Mouse (Mus musculus): ENCODE measurements around the gene Kif2c. TPM values are rescaled to one million over a fixed set of nuclear protein-coding genes. Genes with fewer than 3 reads are reported as not detected.
A peak's percentile ranks its signal among the peaks of the same experiment; 100 is the strongest.

The Kif2c gene
- 42.9 and 50.7 TPM in 2 replicates for polyA plus RNA-seq (2014; fragmentation: Nextera tagmentation; extraction: Ambion mirVana)

- Histone ChIP-seq H3K4me3 (ENCODE audit: low read depth, low read length) (peak within 1 kb of the TSS; percentile 66), H3K9ac (ENCODE audit: low read depth, low read length) (peak within 1 kb of the TSS; percentile 65), H3K4me1 (ENCODE audit: control insufficient read depth, insufficient read depth, low read length) (peaks cover 9% of the 10 kb centered on the region), H3K27me3 (replicated peaks; ENCODE audit: control insufficient read depth, insufficient read depth, low read length) (no peaks in the 10 kb centered on the region), H3K36me3 (ENCODE audit: control insufficient read depth, insufficient read depth, low read length) (peaks cover 17% of the 10 kb centered on the region), H3K4me2 (ENCODE audit: low read depth, low read length) (peak within 1 kb of the TSS; percentile 89), H3K27ac (replicated peaks; ENCODE audit: low read depth, low read length) (peak within 1 kb of the TSS; percentile 65), H3K9me3 (ENCODE audit: control insufficient read depth, low read length) (no peaks in the 10 kb centered on the region)
- peak; percentile 99 for ATAC-seq (ENCODE audit: low read depth)
- DNase-seq (ENCODE audit: low spot score) = peak; percentile 96
- WGBS = 1% methylated on average over 42 of the region's 42 CpGs
Observed at GRCm38 (mm10) chr4:117181863-117182758, at the start of gene Kif2c. Gene Kif2c (minus strand): TSS chr4:117182639.

GRCm38 (mm10) chr4:117231208-117231607 is 48.8 kb upstream of the Kif2c start:
- no peak for DNase-seq (ENCODE audit: low spot score)
- Histone ChIP-seq H3K27me3 (replicated peaks; ENCODE audit: control insufficient read depth, insufficient read depth, low read length) (no peaks in the 10 kb centered on the region), H3K9me3 (ENCODE audit: control insufficient read depth, low read length) (no peaks in the 10 kb centered on the region), H3K9ac (ENCODE audit: low read depth, low read length) (no peak overlapping the region), H3K4me1 (ENCODE audit: control insufficient read depth, insufficient read depth, low read length) (peaks cover 8% of the 10 kb centered on the region), H3K4me2 (ENCODE audit: low read depth, low read length) (no peak overlapping the region), H3K36me3 (ENCODE audit: control insufficient read depth, insufficient read depth, low read length) (no peaks in the 10 kb centered on the region), H3K4me3 (ENCODE audit: low read depth, low read length) (no peak overlapping the region), H3K27ac (replicated peaks; ENCODE audit: low read depth, low read length) (no peak overlapping the region)
- ATAC-seq (ENCODE audit: low read depth) = no peak
- 89% methylated on average over 2 of the region's 2 CpGs for WGBS

GRCm38 (mm10) chr4:117230331-117230730 is 47.9 kb upstream of the Kif2c start:
- Histone ChIP-seq H3K9me3 (ENCODE audit: control insufficient read depth, low read length) (no peaks in the 10 kb centered on the region), H3K27ac (replicated peaks; ENCODE audit: low read depth, low read length) (no peak overlapping the region), H3K4me3 (ENCODE audit: low read depth, low read length) (no peak overlapping the region), H3K4me2 (ENCODE audit: low read depth, low read length) (no peak overlapping the region), H3K4me1 (ENCODE audit: control insufficient read depth, insufficient read depth, low read length) (no peaks in the 10 kb centered on the region), H3K9ac (ENCODE audit: low read depth, low read length) (no peak overlapping the region), H3K27me3 (replicated peaks; ENCODE audit: control insufficient read depth, insufficient read depth, low read length) (no peaks in the 10 kb centered on the region), H3K36me3 (ENCODE audit: control insufficient read depth, insufficient read depth, low read length) (no peaks in the 10 kb centered on the region)
- WGBS = 50% methylated on average over 10 of the region's 10 CpGs
- DNase-seq (ENCODE audit: low spot score) = no peak
- ATAC-seq (ENCODE audit: low read depth) = no peak

- no peak overlapping the region for H3K9ac ChIP-seq (ENCODE audit: low read depth, low read length)
- H3K27ac ChIP-seq (replicated peaks; ENCODE audit: low read depth, low read length) = no peak overlapping the region
- no peak overlapping the region for H3K4me3 ChIP-seq (ENCODE audit: low read depth, low read length)
- DNase-seq (ENCODE audit: low spot score) = no peak
- 68% methylated on average over 15 of the region's 15 CpGs for WGBS
- H3K4me1 ChIP-seq (ENCODE audit: control insufficient read depth, insufficient read depth, low read length) = no peaks in the 10 kb centered on the region
- no peak overlapping the region for H3K4me2 ChIP-seq (ENCODE audit: low read depth, low read length)
- H3K27me3 ChIP-seq (replicated peaks; ENCODE audit: control insufficient read depth, insufficient read depth, low read length) = no peaks in the 10 kb centered on the region
- H3K36me3 ChIP-seq (ENCODE audit: control insufficient read depth, insufficient read depth, low read length) = no peaks in the 10 kb centered on the region
- ATAC-seq (ENCODE audit: low read depth) = no peak
- no peaks in the 10 kb centered on the region for H3K9me3 ChIP-seq (ENCODE audit: control insufficient read depth, low read length)
Observed at GRCm38 (mm10) chr4:117229590-117229989, 47.2 kb upstream of the Kif2c start.

- Histone ChIP-seq H3K9ac (ENCODE audit: low read depth, low read length) (no peak overlapping the region), H3K27ac (replicated peaks; ENCODE audit: low read depth, low read length) (no peak overlapping the region), H3K9me3 (ENCODE audit: control insufficient read depth, low read length) (no peaks in the 10 kb centered on the region), H3K4me2 (ENCODE audit: low read depth, low read length) (no peak overlapping the region), H3K4me3 (ENCODE audit: low read depth, low read length) (no peak overlapping the region), H3K4me1 (ENCODE audit: control insufficient read depth, insufficient read depth, low read length) (no peaks in the 10 kb centered on the region), H3K36me3 (ENCODE audit: control insufficient read depth, insufficient read depth, low read length) (no peaks in the 10 kb centered on the region), H3K27me3 (replicated peaks; ENCODE audit: control insufficient read depth, insufficient read depth, low read length) (no peaks in the 10 kb centered on the region)
- DNase-seq (ENCODE audit: low spot score) (no peak), ATAC-seq (ENCODE audit: low read depth) (no peak)
Observed at GRCm38 (mm10) chr4:117225250-117225649, 42.8 kb upstream of the Kif2c start.

GRCm38 (mm10) chr4:117224122-117224521 is 41.7 kb upstream of the Kif2c start:
- ATAC-seq (ENCODE audit: low read depth) (no peak), DNase-seq (ENCODE audit: low spot score) (no peak)
- no peaks in the 10 kb centered on the region for H3K9me3 ChIP-seq (ENCODE audit: control insufficient read depth, low read length)
- no peak overlapping the region for H3K4me2 ChIP-seq (ENCODE audit: low read depth, low read length)
- H3K27ac ChIP-seq (replicated peaks; ENCODE audit: low read depth, low read length) = no peak overlapping the region
- H3K27me3 ChIP-seq (replicated peaks; ENCODE audit: control insufficient read depth, insufficient read depth, low read length) = no peaks in the 10 kb centered on the region
- no peaks in the 10 kb centered on the region for H3K36me3 ChIP-seq (ENCODE audit: control insufficient read depth, insufficient read depth, low read length)
- H3K4me1 ChIP-seq (ENCODE audit: control insufficient read depth, insufficient read depth, low read length) = no peaks in the 10 kb centered on the region
- WGBS = 68% methylated on average over 8 of the region's 8 CpGs
- H3K4me3 ChIP-seq (ENCODE audit: low read depth, low read length) = no peak overlapping the region
- no peak overlapping the region; the same call in 1 of the 2 replicates for H3K9ac ChIP-seq (ENCODE audit: low read depth, low read length)

GRCm38 (mm10) chr4:117223001-117223400 is 40.6 kb upstream of the Kif2c start:
- WGBS = 60% methylated on average over 5 of the region's 5 CpGs
- Histone ChIP-seq H3K9me3 (ENCODE audit: control insufficient read depth, low read length) (no peaks in the 10 kb centered on the region), H3K4me1 (ENCODE audit: control insufficient read depth, insufficient read depth, low read length) (no peaks in the 10 kb centered on the region), H3K4me3 (ENCODE audit: low read depth, low read length) (no peak overlapping the region), H3K4me2 (ENCODE audit: low read depth, low read length) (no peak overlapping the region), H3K36me3 (ENCODE audit: control insufficient read depth, insufficient read depth, low read length) (no peaks in the 10 kb centered on the region), H3K27ac (replicated peaks; ENCODE audit: low read depth, low read length) (no peak overlapping the region), H3K27me3 (replicated peaks; ENCODE audit: control insufficient read depth, insufficient read depth, low read length) (no peaks in the 10 kb centered on the region), H3K9ac (ENCODE audit: low read depth, low read length) (no peak overlapping the region)
- DNase-seq (ENCODE audit: low spot score) = no peak
- no peak for ATAC-seq (ENCODE audit: low read depth)

GRCm38 (mm10) chr4:117221836-117222235 is 39.4 kb upstream of the Kif2c start:
- Histone ChIP-seq H3K9me3 (ENCODE audit: control insufficient read depth, low read length) (no peaks in the 10 kb centered on the region), H3K4me2 (ENCODE audit: low read depth, low read length) (no peak overlapping the region), H3K4me1 (ENCODE audit: control insufficient read depth, insufficient read depth, low read length) (no peaks in the 10 kb centered on the region), H3K36me3 (ENCODE audit: control insufficient read depth, insufficient read depth, low read length) (no peaks in the 10 kb centered on the region), H3K4me3 (ENCODE audit: low read depth, low read length) (no peak overlapping the region), H3K9ac (ENCODE audit: low read depth, low read length) (no peak overlapping the region), H3K27me3 (replicated peaks; ENCODE audit: control insufficient read depth, insufficient read depth, low read length) (no peaks in the 10 kb centered on the region), H3K27ac (replicated peaks; ENCODE audit: low read depth, low read length) (no peak overlapping the region)
- WGBS = 78% methylated on average over 9 of the region's 9 CpGs
- no peak for ATAC-seq (ENCODE audit: low read depth)
- DNase-seq (ENCODE audit: low spot score) = no peak

Measured in embryonic facial prominence, embryonic 14.5 days (tissue).